Mouse (Mus musculus) 3T3-L1 (cell line): Measurements from ENCODE around the gene Gm26661.

Experiments used
- DNase-seq: peaks from one replicate; pipeline ENCODE4 v3.0.0-alpha.2; 2015; ENCODE audit warnings: low read depth, low spot score

The Gm26661 gene

DNA sequence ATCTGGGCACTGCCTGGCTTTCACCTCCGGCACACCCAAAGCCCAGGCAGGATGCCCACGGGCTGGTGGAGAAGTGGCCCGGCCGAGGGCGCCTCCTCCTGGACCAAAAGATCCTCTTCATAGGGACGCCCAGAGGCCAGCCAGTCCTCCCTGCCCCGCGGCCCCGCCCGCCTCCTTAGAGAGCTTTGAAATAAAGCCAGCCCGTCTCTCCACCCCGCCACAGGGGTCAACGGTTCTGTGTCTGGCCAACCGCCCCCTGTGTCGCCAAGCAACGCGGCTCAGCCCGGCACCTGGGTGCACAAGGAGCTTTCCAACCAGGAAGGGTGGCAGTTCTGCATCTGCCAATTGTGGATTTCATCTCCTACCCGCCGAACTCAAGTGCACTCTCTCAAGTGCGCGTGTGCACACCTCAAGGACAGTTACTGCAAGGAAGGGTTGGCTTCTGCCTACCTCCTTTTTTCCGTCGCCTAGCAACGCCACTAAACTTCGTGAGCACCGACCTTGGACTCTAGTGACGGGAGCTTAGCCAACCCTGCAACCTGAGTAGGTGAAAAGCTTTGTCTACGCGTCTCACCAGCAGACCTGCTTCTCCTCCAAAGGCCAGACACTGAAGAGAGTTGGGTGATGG, at the start of gene Gm26661:
TSS of gene Gm26661 (plus strand) at position 56 of the 628 bp plus-strand sequence.
- no peak for DNase-seq

DNA sequence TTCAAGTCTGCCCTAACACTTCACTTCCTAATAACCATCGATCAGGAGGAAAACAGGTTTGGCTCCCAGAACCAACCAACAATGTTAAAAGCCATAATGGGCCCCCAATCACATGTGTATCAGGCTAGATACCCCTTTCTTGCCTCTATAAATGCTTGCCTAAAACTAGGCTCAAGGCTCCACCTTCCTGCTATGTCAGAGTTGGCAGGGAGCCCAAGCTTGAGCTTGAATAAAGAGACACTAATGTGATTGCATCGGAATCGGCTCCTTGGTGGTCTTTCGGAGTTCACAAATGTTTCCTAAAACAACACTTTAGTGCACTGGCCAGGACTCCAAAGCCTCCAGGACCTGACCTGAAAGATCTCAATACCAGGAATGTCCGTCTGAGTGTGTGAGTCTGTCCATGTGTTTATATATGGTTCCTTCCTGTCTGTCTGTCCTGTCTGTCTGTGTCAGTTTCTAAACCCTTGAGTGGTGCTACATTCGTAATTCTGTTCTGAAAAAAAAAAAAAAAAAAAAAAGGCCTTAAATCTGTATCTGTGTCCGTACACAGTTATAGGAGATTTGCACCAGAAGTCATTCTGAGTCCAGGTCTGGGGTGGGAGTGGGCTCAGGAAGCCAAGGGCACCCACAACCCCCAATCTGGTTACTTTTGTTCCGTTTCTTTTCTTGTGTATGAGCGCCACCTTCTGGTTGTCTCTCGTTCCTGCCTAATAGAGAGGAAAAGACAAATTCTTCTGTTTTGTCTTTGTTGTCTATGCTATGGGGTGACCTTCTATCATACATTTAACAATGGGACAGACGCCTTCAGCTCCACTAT, 42.2 kb upstream of the Gm26661 start:
- DNase-seq: peak; percentile 55

GRCm38 (mm10) chr14:7749764-7750089, 41.7 kb upstream of the Gm26661 start:
- no peak for DNase-seq

- DNase-seq: peak; percentile 73
These were observed 25.6 kb upstream of the Gm26661 start for GRCm38 (mm10) chr14:7765569-7766314.

DNA sequence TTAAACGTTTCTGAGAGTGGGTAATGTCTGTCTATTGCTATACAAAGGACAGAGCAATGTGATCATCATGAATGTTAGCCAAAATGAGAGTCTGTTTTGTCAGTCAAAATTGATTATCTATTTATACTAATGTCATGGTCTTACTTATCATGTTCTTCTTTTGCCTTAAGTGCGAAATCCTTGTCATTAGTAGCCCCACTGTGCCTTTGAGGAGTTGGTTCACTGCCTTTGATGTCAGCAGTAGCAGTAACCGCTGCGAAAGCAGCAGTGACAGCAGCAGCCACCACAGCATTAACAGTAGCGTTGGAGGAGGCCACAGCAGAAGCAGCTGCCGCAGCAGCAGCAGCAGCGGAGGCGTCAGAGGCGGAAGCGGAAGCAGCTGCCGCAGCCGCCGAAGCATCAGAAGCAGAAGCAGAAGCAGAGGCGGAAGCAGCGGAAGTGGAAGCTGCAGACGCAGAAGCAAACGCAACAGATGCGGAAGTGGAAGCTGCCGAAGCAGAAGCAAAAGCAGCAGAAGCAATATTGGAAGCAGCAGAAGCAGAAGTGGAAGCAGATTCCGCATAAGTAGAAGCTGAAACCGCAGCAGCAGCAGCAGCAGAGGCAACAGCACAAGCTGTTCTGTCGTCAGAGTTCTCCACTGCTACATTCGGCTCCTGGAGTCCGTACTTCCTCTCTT, 17.5 kb upstream of the Gm26661 start:
- DNase-seq: no peak

GRCm38 (mm10) chr14:7786073-7786472, 5.3 kb upstream of the Gm26661 start:
- DNase-seq: no peak

- no peak for DNase-seq
These were observed 1.9 kb upstream of the Gm26661 start for GRCm38 (mm10) chr14:7789266-7790030.

DNA sequence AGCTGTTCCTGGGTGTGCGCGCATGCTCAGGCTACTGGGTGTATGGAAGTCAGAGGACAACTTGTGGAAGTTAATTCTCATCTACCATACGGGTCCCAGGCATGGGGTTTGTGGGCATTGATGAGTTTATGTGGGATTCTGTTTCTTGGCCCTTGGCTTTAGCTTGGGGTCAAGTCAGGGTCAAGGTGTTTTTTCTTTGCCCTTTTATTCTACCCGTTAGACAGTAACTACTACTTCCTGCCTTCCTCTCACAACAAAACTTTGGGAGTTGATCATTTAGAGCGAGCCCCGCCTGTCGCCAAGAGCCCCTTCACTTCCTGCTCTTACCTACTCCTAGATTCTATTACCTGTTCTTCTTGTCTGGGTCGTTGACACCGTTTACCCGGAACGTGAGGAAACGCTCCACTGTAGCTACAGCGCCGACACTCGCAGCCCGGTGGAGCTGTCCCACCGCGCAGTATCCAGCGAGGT, 291 bp upstream of the Gm26661 start:
- DNase-seq: no peak

GRCm38 (mm10) chr14:7795961-7796360, 4.6 kb downstream of the Gm26661 start:
- DNase-seq: no peak

DNA sequence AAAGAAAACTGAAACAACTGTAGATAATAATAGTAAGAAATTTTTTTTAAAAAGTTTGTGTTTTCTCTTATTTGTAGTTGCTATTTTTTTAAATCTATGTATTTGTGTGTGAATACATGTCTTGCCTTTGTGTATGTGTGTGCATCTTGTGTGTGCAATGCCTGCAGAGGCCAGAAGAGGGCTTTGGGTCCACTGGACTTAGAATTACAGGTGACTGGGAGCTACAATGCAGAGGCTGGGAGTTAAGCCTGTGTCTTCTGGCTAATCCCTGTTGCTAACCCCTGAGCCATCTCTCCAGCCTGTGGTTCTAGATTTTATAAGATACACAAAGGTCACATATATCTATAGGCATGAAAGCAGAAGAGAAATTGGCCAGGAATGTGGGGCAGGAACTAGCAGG, 9.2 kb downstream of the Gm26661 start:
- no peak for DNase-seq

- peak; percentile 41 for DNase-seq
These were observed 10.4 kb downstream of the Gm26661 start for GRCm38 (mm10) chr14:7801831-7802230.

GRCm38 (mm10) chr14:7803874-7804557, 12.6 kb downstream of the Gm26661 start:
- no peak for DNase-seq

- no peak for DNase-seq
These were observed 13.1 kb downstream of the Gm26661 start for GRCm38 (mm10) chr14:7804558-7804905.

- no peak for DNase-seq
These were observed 16.3 kb downstream of the Gm26661 start for GRCm38 (mm10) chr14:7807711-7808110.

DNA sequence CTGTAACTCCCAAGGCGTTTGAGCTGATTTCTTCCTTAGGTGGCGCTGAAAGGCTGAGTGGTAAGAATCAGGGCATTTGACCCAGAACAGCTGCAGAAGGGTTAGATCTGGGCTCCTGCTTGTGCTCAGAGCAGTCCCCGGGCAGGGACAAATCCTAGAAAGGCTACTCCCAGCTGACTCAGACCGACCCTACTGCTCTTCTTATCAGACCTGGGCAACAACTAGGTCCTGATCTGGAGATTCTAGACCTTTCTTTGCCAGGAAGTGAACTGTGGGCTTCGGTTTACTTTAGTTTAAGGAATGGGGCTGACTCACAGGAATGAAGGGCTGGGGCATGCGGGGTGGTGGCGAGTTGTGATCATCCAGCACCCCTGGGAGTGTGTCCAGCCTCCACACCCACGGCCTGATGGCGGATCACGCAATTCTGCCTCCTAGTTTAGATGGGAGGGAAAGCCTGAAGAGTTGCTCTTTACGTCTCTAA, 17.2 kb downstream of the Gm26661 start:
- DNase-seq: peak; percentile 67

- peak; percentile 74 for DNase-seq
These were observed 17.9 kb downstream of the Gm26661 start for GRCm38 (mm10) chr14:7809043-7809955.

GRCm38 (mm10) chr14:7817770-7818462, 26.5 kb downstream of the Gm26661 start, which contains the start of gene Flnb:
Gene Flnb, plus strand, starts transcription at chr14:7817957.
- peak; percentile 91 for DNase-seq

DNA sequence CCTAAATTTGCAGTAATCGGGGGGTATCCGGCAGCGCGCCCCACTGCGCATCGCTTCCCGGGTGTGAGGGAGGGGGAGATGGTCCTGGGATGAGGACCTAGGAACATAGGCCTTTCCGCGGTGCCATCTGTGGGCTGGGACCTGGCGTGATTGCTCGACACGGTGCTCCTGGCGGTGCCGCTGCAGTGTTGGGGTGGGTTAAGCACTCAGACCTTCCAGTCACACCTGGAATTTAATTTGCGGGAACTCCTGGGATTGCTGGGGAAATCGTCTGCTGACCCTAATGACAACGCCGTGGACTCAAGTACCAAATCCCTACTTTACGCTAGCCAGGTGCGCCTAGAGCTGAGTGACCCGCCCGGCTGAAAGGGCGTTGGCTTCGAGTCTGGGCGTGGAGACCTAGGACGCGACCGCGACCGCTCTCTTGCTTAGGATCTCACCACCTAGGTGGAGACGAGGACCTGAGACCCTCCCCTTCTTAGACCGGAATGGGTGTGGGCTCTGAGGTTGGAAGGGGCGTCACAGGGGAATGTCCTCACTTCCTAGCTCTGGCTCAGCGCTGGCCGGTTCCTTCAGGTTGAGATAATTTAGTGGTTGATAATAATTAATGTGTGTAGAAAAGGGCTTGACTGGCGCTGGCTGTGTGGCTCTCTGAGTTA, 27.2 kb downstream of the Gm26661 start:
- peak; percentile 33 for DNase-seq
